Mouse (Mus musculus): ENCODE measurements around the gene Arl13b. TPM values are rescaled to one million over a fixed set of nuclear protein-coding genes. Genes with fewer than 3 reads are reported as not detected.
A peak's percentile ranks its signal among the peaks of the same experiment; 100 is the strongest.

Arl13b gene
- polyA plus RNA-seq, 1 experiment from 2014 or later: 10.8 TPM

DNA sequence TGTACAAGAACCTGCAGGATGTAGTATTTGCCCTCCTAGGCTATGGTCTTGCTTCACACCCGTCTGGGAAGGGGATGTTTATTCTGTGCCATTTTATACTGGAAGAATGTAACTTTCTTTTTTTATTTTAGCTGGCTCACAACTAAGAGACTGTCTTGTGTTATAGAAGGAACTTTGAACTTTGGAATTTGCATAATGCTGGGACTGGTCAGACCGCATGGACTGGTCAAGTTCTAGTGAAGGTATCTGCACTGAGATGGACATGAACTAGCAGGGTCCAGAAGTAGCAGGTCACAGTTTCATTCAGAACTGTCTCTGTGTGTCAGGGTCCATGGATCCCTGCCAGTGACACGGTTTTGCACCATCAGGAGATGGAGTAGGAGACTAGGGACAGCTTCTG lies 47.0 kb downstream of the Arl13b start:
- Histone ChIP-seq H3K36me3 (ENCODE audit: control insufficient read depth, insufficient read depth, low read length) (peaks cover 29% of the 10 kb centered on the region), H3K4me2 (ENCODE audit: low read length) (no peak overlapping the region), H3K9me3 (ENCODE audit: control insufficient read depth, low read length) (no peaks in the 10 kb centered on the region), H3K27me3 (ENCODE audit: control insufficient read depth, insufficient read depth, low read length) (no peaks in the 10 kb centered on the region), H3K27ac (replicated peaks; ENCODE audit: low read depth, low read length) (no peak overlapping the region), H3K4me1 (ENCODE audit: control insufficient read depth, insufficient read depth, low read length) (no peaks in the 10 kb centered on the region), H3K4me3 (replicated peaks; ENCODE audit: low read depth, low read length) (no peak overlapping the region), H3K9ac (replicated peaks; ENCODE audit: low read length) (no peak overlapping the region)
- no peak for ATAC-seq (ENCODE audit: low FRiP score, low TSS enrichment)
- 94% methylated on average over 3 of the region's 3 CpGs for WGBS
- DNase-seq: no peak

DNA sequence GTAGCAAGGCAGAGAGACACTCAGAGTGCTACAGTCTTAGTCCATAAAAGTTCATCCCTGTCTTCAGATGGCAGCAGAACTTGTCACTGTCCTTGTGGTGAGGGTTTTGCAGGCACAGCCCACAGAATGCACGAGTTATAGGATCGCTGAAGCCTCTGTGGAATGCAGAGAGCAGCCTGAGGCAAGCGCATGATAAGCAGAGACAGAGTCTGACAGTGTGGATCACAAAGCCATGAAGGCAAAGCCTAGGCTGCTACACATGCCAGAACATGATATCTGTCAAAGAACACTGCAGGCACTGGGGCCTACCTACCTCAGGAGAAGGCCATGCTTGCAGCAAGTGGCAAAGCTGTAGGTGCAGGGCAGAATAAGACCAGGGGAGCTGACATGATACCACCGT lies 47.4 kb downstream of the Arl13b start:
- 89% methylated on average over 4 of the region's 4 CpGs for WGBS
- ATAC-seq (ENCODE audit: low FRiP score, low TSS enrichment) (no peak), DNase-seq (no peak)
- Histone ChIP-seq H3K27me3 (ENCODE audit: control insufficient read depth, insufficient read depth, low read length) (no peaks in the 10 kb centered on the region), H3K4me3 (replicated peaks; ENCODE audit: low read depth, low read length) (no peak overlapping the region), H3K9me3 (ENCODE audit: control insufficient read depth, low read length) (no peaks in the 10 kb centered on the region), H3K4me2 (ENCODE audit: low read length) (no peak overlapping the region), H3K27ac (replicated peaks; ENCODE audit: low read depth, low read length) (no peak overlapping the region), H3K4me1 (ENCODE audit: control insufficient read depth, insufficient read depth, low read length) (no peaks in the 10 kb centered on the region), H3K9ac (replicated peaks; ENCODE audit: low read length) (no peak overlapping the region), H3K36me3 (ENCODE audit: control insufficient read depth, insufficient read depth, low read length) (peaks cover 29% of the 10 kb centered on the region)

DNA sequence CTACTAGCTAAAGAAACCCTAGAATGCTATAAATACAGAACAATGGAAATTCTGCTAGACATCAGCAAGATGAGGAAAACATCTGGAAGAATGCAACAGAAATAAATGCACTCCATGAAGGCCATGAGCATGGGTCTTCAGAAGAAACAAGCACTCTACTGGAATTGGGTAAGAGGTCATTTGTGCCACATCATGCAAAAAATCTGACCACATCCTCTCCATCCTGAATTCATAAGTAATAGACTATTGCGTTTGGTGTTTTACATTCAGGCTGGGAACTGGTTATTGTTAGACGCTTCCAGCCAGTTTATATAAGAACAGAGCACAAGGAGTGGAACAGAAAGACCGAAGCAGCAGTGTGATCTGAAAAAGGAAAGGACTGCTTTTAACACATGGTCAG lies 48.0 kb downstream of the Arl13b start:
- Histone ChIP-seq H3K9ac (replicated peaks; ENCODE audit: low read length) (no peak overlapping the region), H3K9me3 (ENCODE audit: control insufficient read depth, low read length) (no peaks in the 10 kb centered on the region), H3K4me1 (ENCODE audit: control insufficient read depth, insufficient read depth, low read length) (no peaks in the 10 kb centered on the region), H3K4me3 (replicated peaks; ENCODE audit: low read depth, low read length) (no peak overlapping the region), H3K36me3 (ENCODE audit: control insufficient read depth, insufficient read depth, low read length) (peaks cover 29% of the 10 kb centered on the region), H3K4me2 (ENCODE audit: low read length) (no peak overlapping the region), H3K27ac (replicated peaks; ENCODE audit: low read depth, low read length) (no peak overlapping the region), H3K27me3 (ENCODE audit: control insufficient read depth, insufficient read depth, low read length) (no peaks in the 10 kb centered on the region)
- ATAC-seq (ENCODE audit: low FRiP score, low TSS enrichment) (no peak), DNase-seq (no peak)
- WGBS: 96% methylated on average over 3 of the region's 3 CpGs

DNA sequence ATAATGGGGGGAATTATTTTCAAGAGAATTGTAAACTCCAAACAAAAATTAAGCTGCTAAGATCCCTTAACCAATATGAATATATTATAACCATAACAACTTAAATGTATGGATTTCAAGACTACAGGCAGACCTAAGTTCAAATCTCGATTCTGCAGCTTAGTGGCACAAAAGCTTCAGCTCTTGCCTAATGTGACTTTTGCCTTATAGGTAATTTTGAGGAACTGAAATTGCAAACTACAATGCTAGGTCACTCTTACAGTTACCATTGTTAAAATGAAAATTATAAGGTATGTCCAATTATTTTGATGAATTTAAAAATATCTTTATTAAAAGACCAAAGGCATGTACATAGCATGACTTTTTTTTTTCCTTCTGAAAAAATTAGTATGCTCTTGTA lies 50.2 kb downstream of the Arl13b start:
- Histone ChIP-seq H3K9me3 (ENCODE audit: control insufficient read depth, low read length) (no peaks in the 10 kb centered on the region), H3K27me3 (ENCODE audit: control insufficient read depth, insufficient read depth, low read length) (no peaks in the 10 kb centered on the region), H3K4me3 (replicated peaks; ENCODE audit: low read depth, low read length) (no peak overlapping the region), H3K4me1 (ENCODE audit: control insufficient read depth, insufficient read depth, low read length) (no peaks in the 10 kb centered on the region), H3K36me3 (ENCODE audit: control insufficient read depth, insufficient read depth, low read length) (peaks cover 21% of the 10 kb centered on the region), H3K27ac (replicated peaks; ENCODE audit: low read depth, low read length) (no peak overlapping the region), H3K9ac (replicated peaks; ENCODE audit: low read length) (no peak overlapping the region), H3K4me2 (ENCODE audit: low read length) (no peak overlapping the region)
- WGBS: 89% methylated on average over 1 of the region's 1 CpGs
- ATAC-seq (ENCODE audit: low FRiP score, low TSS enrichment): no peak
- no peak for DNase-seq

DNA sequence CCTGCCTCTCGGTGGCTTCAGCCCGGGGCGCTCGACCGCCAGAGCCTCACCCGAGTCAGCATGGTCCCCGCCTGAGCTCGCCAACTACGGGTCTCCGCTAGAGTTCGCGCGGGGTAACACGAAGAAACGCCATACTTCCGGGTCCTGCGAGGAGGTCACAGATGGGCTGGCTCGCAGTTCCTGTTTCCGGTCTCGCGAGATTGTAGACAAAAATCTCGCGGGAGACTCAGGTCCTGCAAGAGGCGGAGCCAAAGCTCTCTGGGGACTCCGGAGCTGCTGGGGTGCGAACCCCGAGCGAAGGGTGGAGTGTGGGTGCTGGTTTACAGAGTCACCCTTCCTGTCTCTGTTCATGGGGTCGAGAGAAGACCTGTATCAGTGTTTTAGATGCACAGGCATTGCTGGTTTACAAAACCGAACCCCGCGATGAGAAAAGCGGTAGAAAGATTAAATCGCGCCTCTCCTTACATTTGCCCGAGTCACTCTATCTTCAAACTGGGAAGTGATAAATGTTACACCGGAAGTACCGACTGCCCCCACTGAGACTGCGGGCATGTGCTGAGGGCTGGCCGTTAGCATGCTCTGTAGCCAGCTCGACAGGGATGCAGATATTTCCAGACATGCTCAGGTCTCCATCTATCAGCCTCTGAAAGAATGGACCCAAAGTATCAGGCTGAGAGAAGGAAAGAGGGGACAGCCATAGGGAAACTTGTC lies 60.1 kb downstream of the Arl13b start, which contains the start of gene Nsun3:
TSS of gene Nsun3 (minus strand) at position 198 of the 711 bp plus-strand sequence.
- 4% methylated on average over 41 of the region's 41 CpGs for WGBS
- H3K27me3 ChIP-seq (ENCODE audit: control insufficient read depth, insufficient read depth, low read length): no peaks in the 10 kb centered on the region

DNA sequence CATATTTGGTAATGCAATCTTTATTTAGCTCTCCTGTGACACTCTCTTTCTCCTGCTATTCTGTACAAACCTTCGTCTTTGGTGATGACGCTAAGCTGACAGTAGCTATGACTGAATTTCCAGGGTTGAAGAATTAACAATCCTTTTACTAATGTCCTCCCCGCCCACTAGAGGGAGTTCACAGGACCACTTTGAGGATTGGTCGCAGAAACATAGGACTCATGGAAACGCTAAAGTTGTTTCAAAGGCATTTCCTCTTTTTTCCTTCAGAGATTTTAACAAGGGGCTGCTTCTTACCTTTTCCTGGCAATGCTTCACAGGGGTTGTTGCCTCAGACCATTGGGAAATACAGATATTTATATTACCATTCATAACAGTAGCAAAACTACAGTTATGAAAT lies 64.6 kb downstream of the Arl13b start:
- 52% methylated on average over 5 of the region's 5 CpGs for WGBS
- ATAC-seq (ENCODE audit: low FRiP score, low TSS enrichment) (no peak), DNase-seq (peak; percentile 15)
- no peaks in the 10 kb centered on the region for H3K36me3 ChIP-seq (ENCODE audit: control insufficient read depth, insufficient read depth, low read length)
- peaks cover 7% of the 10 kb centered on the region for H3K4me1 ChIP-seq (ENCODE audit: control insufficient read depth, insufficient read depth, low read length)
- H3K9ac ChIP-seq (replicated peaks; ENCODE audit: low read length): no peak overlapping the region
- no peaks in the 10 kb centered on the region for H3K27me3 ChIP-seq (ENCODE audit: control insufficient read depth, insufficient read depth, low read length)
- no peaks in the 10 kb centered on the region for H3K9me3 ChIP-seq (ENCODE audit: control insufficient read depth, low read length)
- H3K27ac ChIP-seq (replicated peaks; ENCODE audit: low read depth, low read length): no peak overlapping the region
- no peak overlapping the region for H3K4me2 ChIP-seq (ENCODE audit: low read length)
- H3K4me3 ChIP-seq (replicated peaks; ENCODE audit: low read depth, low read length): no peak overlapping the region

More for the DNA sequence above, 60.1 kb downstream of the Arl13b start, which contains the start of gene Nsun3:
- Histone ChIP-seq H3K36me3 (ENCODE audit: control insufficient read depth, insufficient read depth, low read length) (no peaks in the 10 kb centered on the region), H3K4me3 (replicated peaks; ENCODE audit: low read depth, low read length) (peak within 1 kb of the TSS; percentile 79), H3K9ac (replicated peaks; ENCODE audit: low read length) (peak within 1 kb of the TSS; percentile 73), H3K27ac (replicated peaks; ENCODE audit: low read depth, low read length) (peak within 1 kb of the TSS; percentile 83), H3K4me2 (ENCODE audit: low read length) (peak within 1 kb of the TSS; percentile 64), H3K4me1 (ENCODE audit: control insufficient read depth, insufficient read depth, low read length) (peaks cover 11% of the 10 kb centered on the region), H3K9me3 (ENCODE audit: control insufficient read depth, low read length) (no peaks in the 10 kb centered on the region)
- DNase-seq (peak; percentile 99), ATAC-seq (ENCODE audit: low FRiP score, low TSS enrichment) (peak; percentile 97)

DNA sequence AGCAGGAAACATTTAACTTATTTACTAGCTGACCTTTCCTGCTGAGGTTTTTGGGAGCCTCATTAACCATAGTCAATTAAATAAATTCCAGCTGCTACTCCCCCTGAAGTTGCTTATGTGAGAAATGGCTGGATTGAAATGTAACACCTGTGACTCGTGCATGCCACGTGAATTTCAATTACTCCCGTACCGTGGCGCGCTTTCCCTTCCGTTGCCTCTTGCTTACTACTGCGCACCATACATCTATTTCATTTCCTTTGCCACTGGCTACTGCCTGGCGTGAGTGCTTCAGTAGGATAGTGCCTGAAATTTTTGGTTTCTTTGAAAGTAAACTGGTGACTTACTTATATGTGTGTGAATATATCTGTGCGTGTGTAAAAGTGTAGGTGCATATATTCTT lies 68.6 kb downstream of the Arl13b start:
- 91% methylated on average over 10 of the region's 10 CpGs for WGBS

DNA sequence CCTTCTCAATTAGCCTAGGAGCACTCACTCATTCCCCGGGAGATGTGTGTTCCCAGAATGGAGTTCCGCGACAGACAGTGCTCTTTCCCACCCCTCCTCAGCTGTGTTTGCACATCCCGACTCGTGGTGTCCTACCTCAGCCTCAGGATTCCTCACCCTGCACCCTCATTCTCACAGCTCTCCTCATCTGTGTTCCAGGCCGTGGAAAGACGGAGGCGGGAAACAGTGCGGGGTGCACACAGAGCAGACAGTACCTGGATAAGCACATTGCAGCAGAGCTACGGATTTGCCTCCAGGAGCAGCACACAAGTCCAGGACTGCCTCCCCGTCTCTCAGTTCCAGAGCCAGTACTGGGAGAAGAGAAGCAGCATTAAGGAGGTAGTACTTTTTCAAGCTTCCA lies 70.8 kb downstream of the Arl13b start:
- DNase-seq: no peak
- H3K4me2 ChIP-seq (ENCODE audit: low read length): no peak overlapping the region
- no peaks in the 10 kb centered on the region; the same call in 1 of the 2 replicates for H3K36me3 ChIP-seq (ENCODE audit: control insufficient read depth, insufficient read depth, low read length)
- no peaks in the 10 kb centered on the region for H3K9me3 ChIP-seq (ENCODE audit: control insufficient read depth, low read length)
- H3K9ac ChIP-seq (replicated peaks; ENCODE audit: low read length): peak overlapping the region; percentile 20; the same call in 1 of the 2 replicates
- whole genome bisulfite sequencing: 63% methylated on average over 11 of the region's 11 CpGs
- no peaks in the 10 kb centered on the region for H3K27me3 ChIP-seq (ENCODE audit: control insufficient read depth, insufficient read depth, low read length)
- no peak overlapping the region for H3K4me3 ChIP-seq (replicated peaks; ENCODE audit: low read depth, low read length)
- H3K4me1 ChIP-seq (ENCODE audit: control insufficient read depth, insufficient read depth, low read length): no peaks in the 10 kb centered on the region
- no peak for ATAC-seq (ENCODE audit: low FRiP score, low TSS enrichment)
- no peak overlapping the region for H3K27ac ChIP-seq (replicated peaks; ENCODE audit: low read depth, low read length)

More for the DNA sequence above, 68.6 kb downstream of the Arl13b start:
- Histone ChIP-seq H3K4me3 (replicated peaks; ENCODE audit: low read depth, low read length) (no peak overlapping the region), H3K9ac (replicated peaks; ENCODE audit: low read length) (no peak overlapping the region), H3K9me3 (ENCODE audit: control insufficient read depth, low read length) (no peaks in the 10 kb centered on the region), H3K4me1 (ENCODE audit: control insufficient read depth, insufficient read depth, low read length) (no peaks in the 10 kb centered on the region), H3K27me3 (ENCODE audit: control insufficient read depth, insufficient read depth, low read length) (no peaks in the 10 kb centered on the region), H3K27ac (replicated peaks; ENCODE audit: low read depth, low read length) (no peak overlapping the region), H3K36me3 (ENCODE audit: control insufficient read depth, insufficient read depth, low read length) (no peaks in the 10 kb centered on the region), H3K4me2 (ENCODE audit: low read length) (no peak overlapping the region)
- ATAC-seq (ENCODE audit: low FRiP score, low TSS enrichment) (no peak), DNase-seq (no peak)

DNA sequence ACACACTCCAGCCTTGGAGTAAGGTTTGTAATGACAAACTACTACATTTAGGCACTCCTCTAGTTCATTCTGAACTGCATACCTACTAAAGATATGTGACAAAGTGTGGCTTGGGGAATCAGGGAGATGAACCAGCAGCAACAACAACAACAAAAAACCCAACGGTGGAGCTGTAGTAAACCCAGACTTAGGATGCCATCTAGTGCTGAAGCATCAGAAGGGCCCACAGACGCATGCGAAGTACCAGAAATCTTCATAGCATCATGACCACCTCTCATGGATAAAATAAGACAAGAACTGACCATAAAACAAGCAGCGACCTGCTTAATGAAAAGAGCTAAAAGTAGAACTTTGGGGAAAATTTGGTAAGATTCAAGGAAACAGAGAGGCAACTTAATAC lies 73.4 kb downstream of the Arl13b start:
- peak; percentile 33 for DNase-seq
- 78% methylated on average over 4 of the region's 4 CpGs for WGBS

More for the DNA sequence above, 73.4 kb downstream of the Arl13b start:
- no peaks in the 10 kb centered on the region for H3K4me1 ChIP-seq (ENCODE audit: control insufficient read depth, insufficient read depth, low read length)
- no peaks in the 10 kb centered on the region for H3K27me3 ChIP-seq (ENCODE audit: control insufficient read depth, insufficient read depth, low read length)
- peaks cover 4% of the 10 kb centered on the region; the same call in 1 of the 2 replicates for H3K36me3 ChIP-seq (ENCODE audit: control insufficient read depth, insufficient read depth, low read length)
- no peak overlapping the region for H3K4me2 ChIP-seq (ENCODE audit: low read length)
- ATAC-seq (ENCODE audit: low FRiP score, low TSS enrichment): no peak
- no peaks in the 10 kb centered on the region for H3K9me3 ChIP-seq (ENCODE audit: control insufficient read depth, low read length)
- H3K4me3 ChIP-seq (replicated peaks; ENCODE audit: low read depth, low read length): no peak overlapping the region
- H3K9ac ChIP-seq (replicated peaks; ENCODE audit: low read length): no peak overlapping the region
- no peak overlapping the region for H3K27ac ChIP-seq (replicated peaks; ENCODE audit: low read depth, low read length)
